Mouse (Mus musculus) embryonic facial prominence, embryonic 12.5 days (tissue): ENCODE results near the gene Vmp1. TPM values are rescaled to one million over a fixed set of nuclear protein-coding genes. Genes with fewer than 3 reads are reported as not detected.
A peak's percentile ranks its signal among the peaks of the same experiment; 100 is the strongest.

Source experiments
- ATAC-seq: fragments of 200-750 bp; cut with Nextera tagmentation; 2 replicates; pipeline ENCODE4 v1.8.0; 2017; ENCODE audit not compliant: insufficient number of reproducible peaks, insufficient read depth, low FRiP score, low TSS enrichment
- H3K27ac ChIP-seq: fragments of 300-500 bp; sonication (generic); 2 replicates; pipeline ENCODE4 v1.5.1; 2016; ENCODE audit warnings: mild to moderate bottlenecking
- H3K27me3 ChIP-seq: fragments of 300-500 bp; sonication (generic); 2 replicates; pipeline ENCODE4 v1.6.1; 2016; ENCODE audit warnings: mild to moderate bottlenecking, moderate library complexity
- H3K36me3 ChIP-seq: fragments of 300-500 bp; sonication (generic); 2 replicates; pipeline ENCODE4 v1.6.1; 2016; ENCODE audit warnings: mild to moderate bottlenecking
- H3K4me1 ChIP-seq: fragments of 300-500 bp; sonication (generic); 2 replicates; pipeline ENCODE4 v1.6.1; 2016
- H3K4me2 ChIP-seq: fragments of 300-500 bp; sonication (generic); replicated peaks from 2 replicates; pipeline ENCODE4 v1.6.1; 2016; ENCODE audit warnings: mild to moderate bottlenecking, moderate library complexity
- H3K4me3 ChIP-seq: fragments of 300-500 bp; sonication (generic); 2 replicates; pipeline ENCODE4 v1.5.1; 2016; ENCODE audit warnings: mild to moderate bottlenecking
- H3K9ac ChIP-seq: fragments of 300-500 bp; sonication (generic); 2 replicates; pipeline ENCODE4 v1.6.1; 2016; ENCODE audit warnings: mild to moderate bottlenecking, moderate library complexity
- H3K9me3 ChIP-seq: fragments of 300-500 bp; sonication (generic); 2 replicates; pipeline ENCODE4 v1.6.1; 2016; ENCODE audit warnings: mild to moderate bottlenecking, moderate library complexity
- WGBS: fragments of 180-500 bp; shearing (Covaris S2); methylation state at CpG from one replicate; pipeline ENCODE4 v1.1.7; 2016; 5-methylcytosine and 5-hydroxymethylcytosine counted together
- polyA plus RNA-seq: library from polyadenylated mRNA; unstranded; fragments of >200 nt; fragmentation: Nextera tagmentation; extraction: Ambion mirVana; gene quantifications from 2 replicates; pipeline ENCODE4 v1.2.1, GENCODE M21; 2016

The Vmp1 gene
- polyA plus RNA-seq, 1 experiment from 2014 or later, result 84.7 TPM

- no peaks in the 10 kb centered on the region for H3K27me3 ChIP-seq
- H3K36me3 ChIP-seq, result no peaks in the 10 kb centered on the region
- H3K4me1 ChIP-seq, result peaks cover 3% of the 10 kb centered on the region; the same call in 1 of the 2 replicates
- WGBS, result 95% methylated on average over 6 of the region's 6 CpGs
- H3K9me3 ChIP-seq, result no peaks in the 10 kb centered on the region
- H3K4me2 ChIP-seq, result no peak overlapping the region
- ATAC-seq, result no peak
- H3K27ac ChIP-seq, result no peak overlapping the region
- no peak overlapping the region for H3K9ac ChIP-seq
- H3K4me3 ChIP-seq, result no peak overlapping the region
These were observed 88.3 kb downstream of the Vmp1 start for GRCm38 (mm10) chr11:86595366-86595765.

- no peak overlapping the region for H3K4me2 ChIP-seq
- WGBS, result 78% methylated on average over 6 of the region's 6 CpGs
- H3K4me1 ChIP-seq, result peaks cover 3% of the 10 kb centered on the region; the same call in 1 of the 2 replicates
- no peak overlapping the region for H3K27ac ChIP-seq
- H3K36me3 ChIP-seq, result no peaks in the 10 kb centered on the region
- no peak overlapping the region for H3K4me3 ChIP-seq
- no peak overlapping the region for H3K9ac ChIP-seq
- no peak for ATAC-seq
- H3K9me3 ChIP-seq, result no peaks in the 10 kb centered on the region
- no peaks in the 10 kb centered on the region for H3K27me3 ChIP-seq
These were observed 89.3 kb downstream of the Vmp1 start for GRCm38 (mm10) chr11:86594188-86594876.

- ATAC-seq, result no peak
- H3K27me3 ChIP-seq, result no peaks in the 10 kb centered on the region
- 96% methylated on average over 5 of the region's 5 CpGs for WGBS
- H3K9ac ChIP-seq, result no peak overlapping the region
- H3K27ac ChIP-seq, result no peak overlapping the region
- H3K36me3 ChIP-seq, result no peaks in the 10 kb centered on the region
- peaks cover 3% of the 10 kb centered on the region; the same call in 1 of the 2 replicates for H3K4me1 ChIP-seq
- no peaks in the 10 kb centered on the region for H3K9me3 ChIP-seq
- H3K4me3 ChIP-seq, result no peak overlapping the region
- H3K4me2 ChIP-seq, result no peak overlapping the region
These were observed 90.2 kb downstream of the Vmp1 start for GRCm38 (mm10) chr11:86593443-86593842.

DNA sequence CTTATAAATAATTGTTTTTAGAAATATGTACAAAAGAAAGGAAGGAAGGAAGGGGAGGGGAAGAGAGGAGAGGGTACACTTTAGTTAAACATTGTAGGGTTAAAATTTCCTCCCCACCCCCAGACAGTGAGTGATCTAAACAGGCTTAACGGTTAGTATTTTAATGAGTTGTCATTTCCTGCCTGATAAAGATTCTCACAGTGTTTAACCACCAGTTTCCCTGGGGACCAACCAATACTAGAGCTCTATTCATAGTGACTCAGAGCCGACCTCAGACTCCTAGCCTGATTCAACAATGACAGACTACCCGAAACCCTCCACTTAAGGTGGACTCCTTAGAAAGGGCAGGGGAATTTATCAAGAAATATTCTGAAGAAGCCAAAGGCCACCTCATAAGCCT, 90.6 kb downstream of the Vmp1 start:
- H3K27ac ChIP-seq, result no peak overlapping the region
- no peaks in the 10 kb centered on the region for H3K36me3 ChIP-seq
- H3K4me1 ChIP-seq, result peaks cover 3% of the 10 kb centered on the region; the same call in 1 of the 2 replicates
- no peak overlapping the region for H3K4me3 ChIP-seq
- 24% methylated on average over 3 of the region's 3 CpGs for WGBS
- H3K4me2 ChIP-seq, result no peak overlapping the region
- ATAC-seq, result no peak
- H3K9ac ChIP-seq, result no peak overlapping the region
- H3K27me3 ChIP-seq, result no peaks in the 10 kb centered on the region
- H3K9me3 ChIP-seq, result no peaks in the 10 kb centered on the region

DNA sequence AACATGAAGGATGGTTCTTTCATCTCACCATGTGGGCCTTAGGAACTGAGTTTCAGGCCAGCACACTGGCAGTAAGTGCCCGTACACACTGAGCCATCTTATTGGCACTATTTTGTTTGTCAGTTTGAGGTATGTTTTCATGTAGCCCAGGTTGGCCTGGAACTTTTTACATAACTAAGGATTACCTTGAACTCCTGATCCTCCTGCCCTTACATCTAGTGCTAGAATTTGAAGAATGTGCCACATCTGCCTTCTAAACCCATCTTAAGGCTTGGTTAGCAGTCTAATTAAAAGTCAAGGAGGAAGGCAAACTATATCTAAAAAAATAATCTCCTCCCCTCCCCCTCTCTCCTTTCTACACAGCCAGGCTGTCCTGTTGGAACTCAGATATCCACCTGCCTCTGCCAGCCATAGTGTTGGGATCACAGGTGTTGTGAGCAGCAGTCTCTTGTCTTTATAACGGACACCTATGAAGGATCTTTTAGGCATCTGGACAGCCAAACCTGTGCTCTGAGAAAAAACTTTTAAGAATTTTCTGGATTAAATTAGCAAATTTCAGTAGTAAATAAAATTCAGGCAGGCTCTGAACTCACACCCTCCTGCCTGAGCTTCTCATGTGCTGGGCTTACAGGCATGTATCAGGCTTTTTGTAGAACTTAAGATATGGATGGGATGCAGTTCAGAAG, 91.6 kb downstream of the Vmp1 start:
- no peaks in the 10 kb centered on the region for H3K9me3 ChIP-seq
- no peak overlapping the region for H3K4me2 ChIP-seq
- ATAC-seq, result no peak
- WGBS, result 90% methylated on average over 2 of the region's 2 CpGs
- no peak overlapping the region for H3K27ac ChIP-seq
- H3K36me3 ChIP-seq, result no peaks in the 10 kb centered on the region
- H3K9ac ChIP-seq, result no peak overlapping the region
- H3K4me3 ChIP-seq, result no peak overlapping the region
- no peaks in the 10 kb centered on the region for H3K27me3 ChIP-seq
- H3K4me1 ChIP-seq, result peaks cover 10% of the 10 kb centered on the region

DNA sequence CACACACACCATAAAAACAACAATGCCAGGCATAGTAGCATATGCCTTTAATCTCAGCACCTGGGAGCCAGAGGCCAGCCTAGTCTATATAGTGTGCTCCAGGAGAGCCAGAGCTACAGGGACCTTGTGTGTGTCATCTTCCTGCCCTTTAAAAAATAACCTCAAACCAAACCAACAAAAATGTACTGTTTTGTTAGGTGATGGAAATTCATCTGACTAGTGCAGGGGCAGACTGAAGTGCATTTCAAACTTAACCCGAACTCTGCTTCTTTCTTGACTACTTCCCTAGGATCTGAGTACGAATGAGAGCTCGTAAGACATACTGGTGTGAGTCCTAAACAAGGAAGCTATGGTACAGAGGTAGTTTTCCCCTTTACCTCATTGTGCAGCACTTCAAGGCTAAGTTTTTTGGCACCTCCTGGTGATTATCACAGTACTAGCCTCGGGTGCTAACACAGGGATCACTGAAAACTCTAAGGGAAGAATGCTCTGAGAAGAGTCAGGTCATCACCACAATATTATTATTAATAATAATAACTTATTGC, 92.3 kb downstream of the Vmp1 start:
- Histone ChIP-seq H3K36me3 (no peaks in the 10 kb centered on the region), H3K27me3 (no peaks in the 10 kb centered on the region), H3K4me3 (no peak overlapping the region), H3K27ac (no peak overlapping the region), H3K9me3 (no peaks in the 10 kb centered on the region), H3K4me2 (no peak overlapping the region), H3K9ac (no peak overlapping the region), H3K4me1 (peaks cover 12% of the 10 kb centered on the region)
- 86% methylated on average over 4 of the region's 4 CpGs for WGBS
- ATAC-seq, result no peak

GRCm38 (mm10) chr11:86590579-86590978, 93.1 kb downstream of the Vmp1 start:
- WGBS, result 89% methylated on average over 10 of the region's 10 CpGs
- Histone ChIP-seq H3K36me3 (no peaks in the 10 kb centered on the region), H3K27me3 (no peaks in the 10 kb centered on the region), H3K27ac (no peak overlapping the region), H3K9ac (no peak overlapping the region), H3K9me3 (no peaks in the 10 kb centered on the region), H3K4me1 (peaks cover 9% of the 10 kb centered on the region), H3K4me3 (no peak overlapping the region), H3K4me2 (no peak overlapping the region)
- no peak for ATAC-seq

- Histone ChIP-seq H3K9me3 (no peaks in the 10 kb centered on the region), H3K4me1 (peaks cover 9% of the 10 kb centered on the region), H3K27me3 (no peaks in the 10 kb centered on the region), H3K27ac (no peak overlapping the region), H3K4me2 (no peak overlapping the region), H3K9ac (no peak overlapping the region), H3K36me3 (no peaks in the 10 kb centered on the region), H3K4me3 (no peak overlapping the region)
- WGBS, result 79% methylated on average over 4 of the region's 4 CpGs
- no peak for ATAC-seq
These were observed 93.6 kb downstream of the Vmp1 start for GRCm38 (mm10) chr11:86590066-86590465.

DNA sequence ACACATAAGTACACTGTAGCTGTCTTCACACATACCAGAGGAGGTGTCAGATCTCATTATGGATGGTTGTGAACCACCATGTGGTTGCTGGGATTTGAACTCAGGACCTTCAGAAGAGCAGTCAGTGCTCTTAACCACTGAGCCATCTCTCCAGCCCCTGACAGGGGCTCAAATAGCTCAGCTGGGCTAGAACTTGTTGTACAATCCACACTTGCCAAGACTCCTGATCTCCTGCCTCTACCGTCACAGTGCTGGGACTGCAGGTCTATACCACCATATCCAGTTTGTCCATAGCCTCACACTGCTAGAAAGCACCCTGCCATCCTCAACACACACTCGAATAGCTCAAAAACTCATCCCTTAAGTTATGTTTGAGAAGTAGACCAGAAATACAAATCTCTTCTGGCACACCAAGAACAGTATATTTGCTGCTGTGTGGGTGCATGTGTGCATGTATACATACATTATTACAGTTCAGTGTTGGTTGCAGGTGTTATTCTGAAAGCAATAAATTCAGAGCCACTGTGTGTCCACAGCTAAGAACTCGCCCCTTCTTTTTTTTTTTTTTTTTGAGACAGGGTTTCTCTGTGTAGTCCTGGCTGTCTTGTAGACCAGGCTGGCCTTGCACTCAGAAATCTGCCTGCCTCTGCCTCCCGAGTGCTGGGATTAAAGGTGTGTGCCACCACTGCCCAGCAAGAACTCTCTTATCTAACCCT, 94.9 kb downstream of the Vmp1 start:
- H3K27ac ChIP-seq, result no peak overlapping the region
- H3K27me3 ChIP-seq, result no peaks in the 10 kb centered on the region
- no peak overlapping the region for H3K4me2 ChIP-seq
- no peak for ATAC-seq
- no peaks in the 10 kb centered on the region for H3K9me3 ChIP-seq
- no peak overlapping the region for H3K9ac ChIP-seq
- no peaks in the 10 kb centered on the region for H3K36me3 ChIP-seq
- H3K4me1 ChIP-seq, result peaks cover 9% of the 10 kb centered on the region
- no peak overlapping the region for H3K4me3 ChIP-seq
- WGBS, result 88% methylated on average over 4 of the region's 4 CpGs

DNA sequence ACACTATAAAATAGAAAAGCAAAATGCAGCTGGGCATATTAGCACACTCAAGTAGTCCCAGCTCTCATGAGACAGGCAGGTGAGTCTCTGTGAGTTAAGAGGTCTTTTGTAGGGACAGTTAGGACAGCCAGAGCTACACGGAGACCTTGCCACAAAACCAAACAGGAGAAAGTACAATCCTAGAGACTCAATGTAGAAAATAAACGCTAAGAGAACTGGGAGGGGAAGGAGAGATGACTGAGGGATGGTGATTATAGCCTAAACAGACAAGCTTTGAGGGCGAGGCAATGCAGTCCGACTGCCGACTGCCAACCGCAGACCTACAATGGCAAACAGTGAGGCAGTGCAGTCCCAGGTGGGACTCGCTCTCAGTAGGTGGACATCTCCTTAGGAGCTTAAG, 95.8 kb downstream of the Vmp1 start:
- Histone ChIP-seq H3K27me3 (no peaks in the 10 kb centered on the region), H3K4me3 (no peak overlapping the region), H3K9me3 (no peaks in the 10 kb centered on the region), H3K4me1 (peaks cover 9% of the 10 kb centered on the region), H3K4me2 (peak overlapping the region; percentile 53), H3K9ac (no peak overlapping the region), H3K36me3 (no peaks in the 10 kb centered on the region), H3K27ac (no peak overlapping the region)
- ATAC-seq, result no peak
- 28% methylated on average over 7 of the region's 7 CpGs for WGBS

DNA sequence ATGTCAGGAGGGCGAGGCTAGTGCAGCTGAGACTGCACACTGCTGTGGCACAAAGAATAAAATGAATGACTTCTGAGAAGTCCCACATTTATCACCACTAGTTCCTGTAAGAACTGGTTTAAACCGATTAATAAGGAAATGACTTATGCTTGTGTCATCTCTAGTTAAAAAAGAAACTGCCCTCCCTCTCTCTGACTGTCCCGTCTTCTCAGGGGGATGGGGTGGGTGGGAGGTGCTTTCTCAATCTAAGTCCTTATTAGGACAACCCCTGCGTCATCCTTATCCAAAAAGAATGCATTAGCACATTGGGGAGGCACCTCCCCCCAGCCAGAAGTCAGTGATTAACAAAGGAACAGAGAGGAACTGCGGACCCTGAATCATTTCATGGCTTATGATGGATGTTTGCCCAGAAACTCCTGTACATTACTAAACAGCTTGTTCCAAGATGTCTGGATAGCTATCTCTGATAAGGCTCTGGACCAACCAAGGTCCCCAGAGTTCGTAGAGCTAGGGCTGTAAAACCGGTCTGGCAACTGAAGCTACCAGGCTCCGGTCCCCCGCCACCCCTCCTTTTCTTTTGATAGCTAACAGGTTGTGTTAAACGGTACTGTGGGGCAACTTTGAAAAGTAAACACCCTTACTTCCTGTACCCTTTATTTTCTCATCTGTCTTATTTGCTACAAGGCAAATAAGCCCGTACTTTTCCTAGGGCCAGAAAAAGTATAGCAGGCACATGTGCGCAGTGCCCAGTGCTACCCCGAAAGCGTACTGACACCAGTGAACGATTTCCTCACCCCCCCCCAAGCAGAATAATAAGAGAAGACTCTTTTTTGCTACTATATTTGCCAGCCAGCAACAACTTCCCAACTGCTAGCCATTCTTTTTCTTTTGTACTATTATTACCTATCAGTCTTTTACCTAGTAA, 96.5 kb downstream of the Vmp1 start:
- 5% methylated on average over 15 of the region's 15 CpGs for WGBS

More for the DNA sequence above, 96.5 kb downstream of the Vmp1 start:
- peak overlapping the region; percentile 10; the same call in 1 of the 2 replicates for H3K9ac ChIP-seq
- peak overlapping the region; percentile 53 for H3K4me2 ChIP-seq
- H3K27me3 ChIP-seq, result no peaks in the 10 kb centered on the region
- peak; percentile 35; the same call in 1 of the 2 replicates for ATAC-seq
- peak overlapping the region; percentile 28 for H3K4me3 ChIP-seq
- no peaks in the 10 kb centered on the region for H3K9me3 ChIP-seq
- peaks cover 9% of the 10 kb centered on the region for H3K4me1 ChIP-seq
- no peaks in the 10 kb centered on the region for H3K36me3 ChIP-seq
- peak overlapping the region; percentile 55; the same call in 1 of the 2 replicates for H3K27ac ChIP-seq
